In the genomic region with DNA sequence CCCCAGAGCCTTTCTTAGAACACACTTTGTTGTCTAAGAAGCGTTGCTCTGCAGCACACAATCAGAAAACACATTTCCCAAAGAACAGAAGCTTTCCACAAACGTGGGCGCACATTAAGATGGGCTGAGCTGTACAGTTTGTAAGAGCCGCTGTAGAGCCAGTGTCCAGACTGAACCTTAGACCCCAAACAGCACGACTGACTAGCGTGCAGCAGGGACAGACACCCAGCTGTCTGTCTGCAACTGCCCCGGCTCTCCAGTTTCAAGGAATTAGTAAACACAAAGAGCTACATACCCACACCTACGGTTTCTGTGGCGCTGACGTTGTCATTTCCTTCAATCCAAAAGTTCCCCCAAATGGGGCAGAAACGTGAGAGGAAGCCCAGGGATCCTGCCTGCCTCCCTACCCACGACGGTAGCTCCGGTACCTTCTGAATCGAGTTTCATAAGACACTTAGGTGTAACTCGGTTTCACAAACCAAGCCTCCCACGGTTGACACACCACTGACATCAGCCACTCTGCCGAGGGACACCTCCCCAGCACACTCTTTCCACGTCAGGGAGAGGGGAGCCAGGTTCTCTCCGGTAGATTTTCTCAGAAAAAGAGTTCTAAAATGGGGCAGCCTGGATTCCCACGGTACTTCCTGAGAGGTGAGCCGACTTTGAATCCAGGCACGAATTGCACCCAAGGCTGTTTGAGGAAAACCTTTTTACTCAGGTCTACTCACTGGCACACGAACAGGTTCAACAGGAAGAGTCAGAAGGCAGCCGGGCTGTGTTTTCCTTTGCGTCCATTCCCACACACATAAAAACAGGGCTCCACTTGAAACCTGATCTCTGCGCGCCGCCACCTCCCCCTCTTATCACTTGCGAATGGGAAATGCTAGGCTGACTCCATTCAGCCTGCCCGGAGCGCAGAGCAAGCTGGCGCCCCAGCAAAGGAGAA, we compare ENCODE assay signal across 8 mouse cellular contexts. TPM values are rescaled to one million over a fixed set of nuclear protein-coding genes. Genes with fewer than 3 reads are reported as not detected.
A peak's percentile ranks its signal among the peaks of the same experiment; 100 is the strongest.
DNase-seq lines count a peak whose midpoint lies in the region; ATAC-seq and TF ChIP-seq lines count a peak whose summit lies in the region.

No protein-coding gene starts in this region.

- peaks cover 56% of the 10 kb centered on the region for H3K4me1 ChIP-seq in embryonic facial prominence, embryonic 10.5 days
- peaks cover 46% of the 10 kb centered on the region for H3K4me1 ChIP-seq in heart, embryonic 12.5 days (replicated peaks)
- H3K4me1 ChIP-seq in kidney, embryonic 14.5 days (ENCODE audit: control insufficient read depth, insufficient read depth, low read length) = peaks cover 8% of the 10 kb centered on the region; the same call in 1 of the 2 replicates

- no peak for TF ChIP-seq CTCF in layer of hippocampus, adult 2 months (conservative IDR thresholded peaks at IDR 0.05)

- H3K27ac ChIP-seq in layer of hippocampus, adult 2 months = peak overlapping the region; percentile 67
- H3K27ac ChIP-seq in embryonic facial prominence, embryonic 10.5 days (replicated peaks) = peak overlapping the region; percentile 81
- H3K27ac ChIP-seq in heart, embryonic 12.5 days (ENCODE audit: poor library complexity, severe bottlenecking) = peak overlapping the region; percentile 75
- peak overlapping the region; percentile 83 for H3K27ac ChIP-seq in kidney, embryonic 14.5 days (ENCODE audit: low read depth, low read length)

- H3K4me3 ChIP-seq in layer of hippocampus, adult 2 months = peak overlapping the region; percentile 57
- H3K4me3 ChIP-seq in embryonic facial prominence, embryonic 10.5 days = peak overlapping the region; percentile 61
- H3K4me3 ChIP-seq in heart, embryonic 12.5 days = peak overlapping the region; percentile 54
- peak overlapping the region; percentile 42 for H3K4me3 ChIP-seq in kidney, embryonic 14.5 days (ENCODE audit: low read length)

- H3K27me3 ChIP-seq in embryonic facial prominence, embryonic 10.5 days (replicated peaks; ENCODE audit: low read depth, poor library complexity, severe bottlenecking) = peaks cover 19% of the 10 kb centered on the region
- H3K27me3 ChIP-seq in heart, embryonic 12.5 days (replicated peaks) = no peaks in the 10 kb centered on the region
- no peaks in the 10 kb centered on the region for H3K27me3 ChIP-seq in kidney, embryonic 14.5 days (ENCODE audit: control insufficient read depth, insufficient read depth, low read length)

- H3K9me3 ChIP-seq in embryonic facial prominence, embryonic 10.5 days = no peaks in the 10 kb centered on the region
- H3K9me3 ChIP-seq in heart, embryonic 12.5 days (replicated peaks) = no peaks in the 10 kb centered on the region
- H3K9me3 ChIP-seq in kidney, embryonic 14.5 days (ENCODE audit: control insufficient read depth, low read length) = no peaks in the 10 kb centered on the region

- DNase-seq in layer of hippocampus, adult 2 months (ENCODE audit: low spot score in 2 of 2) = no peak
- DNase-seq in layer of hippocampus, postnatal 10 days (ENCODE audit: low spot score in 2 of 2) = no peak
- peak; percentile 82 for DNase-seq in embryonic facial prominence, embryonic 10.5 days (ENCODE audit: low spot score)
- DNase-seq in lung, postnatal 14 days = peak; percentile 64
- peak; percentile 66 for DNase-seq in ovary, postnatal 36 days (ENCODE audit: low spot score)
- DNase-seq in cerebellum, adult 9-10 months = no peak

- peak; percentile 76 for ATAC-seq in heart, embryonic 12.5 days (ENCODE audit: insufficient number of reproducible peaks, low FRiP score)
- peak; percentile 88 for ATAC-seq in kidney, embryonic 14.5 days (ENCODE audit: low FRiP score, low TSS enrichment)

- H3K4me2 ChIP-seq in heart, embryonic 12.5 days = peak overlapping the region; percentile 93
- peak overlapping the region; percentile 69 for H3K4me2 ChIP-seq in kidney, embryonic 14.5 days (replicated peaks; ENCODE audit: low read depth, low read length)

- H3K36me3 ChIP-seq in embryonic facial prominence, embryonic 10.5 days (replicated peaks) = peaks cover 11% of the 10 kb centered on the region
- peaks cover 4% of the 10 kb centered on the region; the same call in 1 of the 2 replicates for H3K36me3 ChIP-seq in heart, embryonic 12.5 days
- H3K36me3 ChIP-seq in kidney, embryonic 14.5 days (ENCODE audit: control insufficient read depth, insufficient read depth, low read length) = peaks cover 9% of the 10 kb centered on the region; the same call in 1 of the 2 replicates

- peak overlapping the region; percentile 75 for H3K9ac ChIP-seq in heart, embryonic 12.5 days
- peak overlapping the region; percentile 58 for H3K9ac ChIP-seq in kidney, embryonic 14.5 days (ENCODE audit: low read depth, low read length)

- WGBS in embryonic facial prominence, embryonic 10.5 days = 2% methylated on average over 33 of the region's 33 CpGs
- 1% methylated on average over 33 of the region's 33 CpGs for WGBS in heart, embryonic 12.5 days
- WGBS in kidney, embryonic 14.5 days = under 1% methylated on average over 33 of the region's 33 CpGs

RNA-seq across cellular contexts. Expression of gene Lmod3, which starts 59.3 kb away (rescaled TPM):
- not detected for total RNA-seq in layer of hippocampus, adult 2 months (2021)
- total RNA-seq in layer of hippocampus, postnatal 10 days (2021) = under 1 TPM in 1 of 2 experiments, not detected in 1; 0.16 TPM
- polyA plus RNA-seq in embryonic facial prominence, embryonic 10.5 days (2016; fragmentation: Nextera tagmentation; extraction: Ambion mirVana) = not detected in 2 replicates
- 18.0 and 18.7 TPM in 2 replicates for polyA plus RNA-seq in heart, embryonic 12.5 days (2016; fragmentation: Nextera tagmentation; extraction: Ambion mirVana)
- polyA plus RNA-seq in kidney, embryonic 14.5 days (2014; fragmentation: Nextera tagmentation; extraction: Ambion mirVana) = 0.09 TPM in 1 of 2 replicates, not detected in the other

Comparison
In these comparisons a context has a peak if more than half of its experiments do, and no peak if none do; other contexts are left out.
1. DNase-seq: peak in embryonic facial prominence, embryonic 10.5 days (single experiment), lung, postnatal 14 days (single experiment) and ovary, postnatal 36 days (single experiment); none in layer of hippocampus, adult 2 months (0 of 2), layer of hippocampus, postnatal 10 days (0 of 2) and cerebellum, adult 9-10 months (single experiment).
2. RNA of gene Lmod3, which starts 59.3 kb away (polyA plus RNA-seq): 18.0 to 18.7 TPM in heart, embryonic 12.5 days; 0.09 TPM in kidney, embryonic 14.5 days and not detected in embryonic facial prominence, embryonic 10.5 days; every median in the first group is over 10 times any median in the second.
3. Peak in every context shown above with its lines, with median percentiles within 50 percentile points of each other: H3K27ac ChIP-seq and H3K4me3 ChIP-seq.